Mouse (Mus musculus) right cerebral cortex, postnatal 4 days (tissue): ENCODE data around the gene Kdf1.

Experiments
- DNase-seq: peaks from one replicate; pipeline ENCODE4 v3.0.0-alpha.2; 2022

The Kdf1 gene

GRCm38 (mm10) chr4:133518601-133519368, at the start of gene Kdf1:
TSS of gene Kdf1 (plus strand) at chr4:133518963.
- DNase-seq, result no peak

- DNase-seq, result no peak
Observed at GRCm38 (mm10) chr4:133469122-133469521, 49.6 kb upstream of the Kdf1 start.

DNA sequence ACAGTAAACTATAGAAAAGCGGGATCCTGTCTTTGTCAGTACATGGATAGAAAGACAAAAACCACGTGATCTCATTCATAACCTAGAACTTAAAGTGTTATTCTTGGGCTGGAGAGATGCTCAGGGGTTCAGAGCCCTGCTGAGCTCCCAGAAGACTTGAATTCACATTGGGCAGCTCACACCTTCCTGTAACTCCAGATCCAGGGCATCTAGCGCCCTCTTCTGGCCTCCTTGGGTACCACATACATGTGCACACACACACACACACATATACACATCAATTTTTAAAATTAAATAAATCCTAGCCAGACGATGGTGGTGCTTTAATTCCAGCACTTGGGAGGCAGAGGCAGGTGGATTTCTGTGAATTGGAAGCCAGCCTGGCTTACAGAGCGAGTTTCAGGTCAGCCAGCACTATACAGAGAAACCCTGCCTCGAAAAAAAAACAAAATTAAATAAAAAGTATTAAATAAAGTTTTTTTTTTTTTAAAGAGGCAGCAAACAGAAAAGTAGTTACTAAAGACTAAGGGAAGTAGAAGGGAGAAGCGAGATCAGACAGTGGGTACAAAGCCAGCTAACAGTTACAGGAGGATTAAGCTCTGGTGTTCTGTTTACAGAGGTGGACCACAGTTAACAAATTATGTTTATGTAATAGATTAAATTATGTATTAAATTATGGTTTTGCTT, 47.5 kb upstream of the Kdf1 start:
- DNase-seq, result no peak

DNA sequence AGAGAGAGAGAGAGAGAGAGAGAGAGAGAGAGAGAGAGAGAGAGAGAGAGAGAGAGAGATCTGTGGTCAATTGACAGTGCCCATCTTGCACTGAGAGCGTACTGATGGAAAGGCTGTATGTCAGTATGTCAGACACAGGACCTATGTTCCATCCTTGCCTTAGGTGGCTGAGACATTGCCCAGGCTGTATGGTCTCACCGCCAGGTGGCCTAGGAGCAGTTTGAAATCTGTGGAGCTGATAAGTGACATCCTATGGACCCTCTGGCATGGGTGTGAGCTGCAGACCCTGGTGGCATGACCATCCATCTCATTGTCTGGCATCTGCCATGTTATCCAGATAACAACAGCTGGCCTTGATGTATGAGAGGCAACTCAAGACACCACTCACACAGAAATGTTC, 44.9 kb upstream of the Kdf1 start:
- DNase-seq, result no peak

GRCm38 (mm10) chr4:133479458-133480184, 39.1 kb upstream of the Kdf1 start, which contains the start of gene Tent5b:
TSS of gene Tent5b (plus strand) at chr4:133480132.
- peak; percentile 97 for DNase-seq

GRCm38 (mm10) chr4:133480185-133480537, 38.6 kb upstream of the Kdf1 start:
- no peak for DNase-seq

DNA sequence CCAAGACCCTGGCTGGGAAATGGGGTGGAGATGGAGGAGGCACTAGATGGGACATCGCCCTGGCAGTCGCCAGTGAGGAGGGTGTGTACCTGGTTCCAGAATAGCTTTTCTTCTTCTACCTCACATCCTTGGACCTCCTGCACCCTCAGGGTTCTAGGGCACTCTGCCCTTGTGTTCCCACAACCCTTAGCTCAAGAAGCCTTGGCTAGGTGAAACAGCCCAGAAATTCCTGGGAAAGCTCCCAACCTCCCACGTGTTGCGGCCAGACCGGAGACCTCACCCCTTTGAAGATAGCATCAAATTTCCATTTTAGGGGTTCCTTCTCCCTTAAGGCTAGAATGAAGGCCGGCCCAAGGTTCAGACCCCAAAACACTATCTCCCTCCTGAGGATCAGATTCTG, 38.0 kb upstream of the Kdf1 start:
- DNase-seq, result no peak

DNA sequence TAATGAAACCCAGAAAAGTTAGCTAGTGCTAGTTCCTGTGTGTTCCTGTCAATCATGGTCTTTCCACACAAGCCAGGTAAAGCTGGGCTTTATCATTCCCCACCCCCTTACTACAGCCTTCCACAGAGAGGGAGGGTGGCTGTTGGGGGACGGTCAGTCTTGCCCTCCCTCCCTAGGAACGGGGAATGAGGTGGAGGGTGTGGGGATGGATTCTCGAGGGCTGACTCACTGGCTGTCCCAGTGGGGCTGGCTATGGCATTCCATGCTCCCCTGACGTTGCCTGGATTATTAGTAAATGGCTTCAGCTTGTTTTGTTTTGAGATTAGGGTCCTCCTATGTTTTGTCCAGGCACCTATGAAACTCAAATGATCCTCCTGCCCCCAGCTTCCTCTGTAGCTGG, 37.3 kb upstream of the Kdf1 start:
- no peak for DNase-seq

- no peak for DNase-seq
Observed at GRCm38 (mm10) chr4:133482479-133482878, 36.3 kb upstream of the Kdf1 start.

- no peak for DNase-seq
Observed at GRCm38 (mm10) chr4:133484266-133485025, 34.3 kb upstream of the Kdf1 start.

GRCm38 (mm10) chr4:133485691-133486425, 32.9 kb upstream of the Kdf1 start:
- no peak for DNase-seq

- DNase-seq, result no peak
Observed at GRCm38 (mm10) chr4:133486673-133487357, 31.9 kb upstream of the Kdf1 start.

DNA sequence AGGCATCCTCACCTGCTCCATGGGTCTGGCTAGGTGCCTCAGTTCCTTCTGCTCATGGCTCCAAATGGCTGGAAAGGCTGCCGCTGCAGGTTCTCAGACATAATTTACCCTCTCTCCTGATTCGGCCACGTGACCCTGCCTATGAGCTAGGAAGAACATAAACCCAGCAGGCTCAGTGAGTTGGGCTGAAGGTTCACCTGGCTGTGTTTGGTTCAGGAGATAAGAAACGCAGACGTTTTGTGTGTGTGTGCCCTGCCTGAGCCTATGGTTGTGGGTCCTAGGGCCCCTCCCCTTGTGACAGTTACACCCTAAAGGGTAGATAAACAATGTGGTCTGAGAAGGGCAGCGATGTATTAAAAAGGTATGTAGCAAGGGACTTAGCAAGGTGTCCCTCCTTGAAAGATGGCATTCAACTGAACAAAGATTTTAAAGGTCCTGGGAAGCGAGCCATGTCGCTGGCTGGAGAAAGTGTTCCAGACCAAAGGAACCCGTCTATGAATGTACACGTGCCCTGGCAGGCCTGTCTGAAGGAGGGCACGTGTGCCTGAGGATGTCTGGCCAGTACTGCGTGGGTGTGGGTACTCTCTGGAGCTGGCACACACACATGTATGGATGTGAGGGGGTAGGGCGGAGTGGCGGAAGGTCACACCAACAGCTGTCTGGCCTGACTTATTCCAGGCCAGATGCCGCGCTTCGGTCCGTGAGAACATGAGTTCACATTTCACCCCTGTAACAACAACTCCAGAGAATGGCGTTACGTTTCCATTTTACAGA, 30.0 kb upstream of the Kdf1 start:
- DNase-seq, result no peak

DNA sequence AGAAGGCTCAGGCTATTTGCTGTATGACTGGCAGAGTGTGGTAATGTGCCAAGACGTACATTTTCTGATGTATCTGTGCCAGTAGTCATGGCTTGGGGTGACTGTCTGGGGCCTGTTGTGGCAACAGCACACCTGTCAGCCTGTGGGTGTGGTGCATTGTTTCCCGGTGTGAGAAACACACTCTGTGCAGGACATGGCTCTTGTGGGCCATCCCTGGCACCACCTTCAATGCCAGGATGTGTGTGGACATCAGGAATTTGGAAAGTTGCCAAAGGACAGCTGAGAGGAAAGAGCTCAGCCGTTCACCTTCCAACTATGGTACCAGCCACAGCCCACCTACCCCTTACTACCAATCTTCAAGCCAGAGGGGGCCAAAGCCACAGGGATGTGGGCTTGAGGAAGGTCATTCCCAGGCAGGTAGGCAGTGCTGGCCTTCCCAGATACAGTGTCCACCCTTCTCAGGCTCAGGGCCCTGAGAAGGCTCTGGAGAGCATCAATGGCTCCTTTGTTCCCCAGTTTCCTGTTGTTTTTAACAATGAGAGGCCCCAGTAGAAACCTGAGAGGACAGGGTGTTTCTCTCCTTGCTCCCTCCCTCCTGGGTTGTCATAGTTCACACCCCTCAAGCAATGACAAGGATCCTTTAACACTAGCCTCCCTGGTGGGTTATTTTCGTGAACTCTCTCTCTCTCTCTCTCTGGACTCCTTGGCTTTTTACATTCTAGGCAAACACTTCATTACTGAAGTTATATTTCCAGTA, 29.1 kb upstream of the Kdf1 start:
- DNase-seq, result no peak

GRCm38 (mm10) chr4:133491800-133492199, 27.0 kb upstream of the Kdf1 start:
- no peak for DNase-seq

- DNase-seq, result no peak
Observed at GRCm38 (mm10) chr4:133493895-133494294, 24.9 kb upstream of the Kdf1 start.

DNA sequence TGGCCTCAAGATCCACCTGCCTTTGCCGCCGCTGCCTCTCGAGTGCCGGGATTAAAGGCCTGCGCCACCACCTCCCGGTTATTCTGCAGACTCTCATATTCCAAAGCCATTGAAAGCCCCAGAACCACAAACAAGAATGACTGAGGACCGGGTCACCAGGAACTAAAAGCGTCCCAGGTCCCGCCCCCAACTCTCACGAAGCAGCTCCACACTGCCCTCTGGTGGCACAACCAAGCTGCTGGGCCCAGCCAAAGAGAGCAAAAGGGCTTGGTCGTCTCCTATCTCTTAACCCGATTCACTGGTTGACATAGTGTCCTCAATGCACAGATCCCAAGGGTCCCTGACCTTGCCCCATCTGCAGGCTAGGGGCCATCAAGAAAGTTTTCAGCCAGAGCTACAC, 24.3 kb upstream of the Kdf1 start:
- DNase-seq, result peak; percentile 92

- DNase-seq, result no peak
Observed at GRCm38 (mm10) chr4:133494867-133495266, 23.9 kb upstream of the Kdf1 start.

GRCm38 (mm10) chr4:133495711-133496110, 23.1 kb upstream of the Kdf1 start:
- peak; percentile 44 for DNase-seq
